Comparison of ENCODE assay signal across 22 mouse cellular contexts in the genomic region with DNA sequence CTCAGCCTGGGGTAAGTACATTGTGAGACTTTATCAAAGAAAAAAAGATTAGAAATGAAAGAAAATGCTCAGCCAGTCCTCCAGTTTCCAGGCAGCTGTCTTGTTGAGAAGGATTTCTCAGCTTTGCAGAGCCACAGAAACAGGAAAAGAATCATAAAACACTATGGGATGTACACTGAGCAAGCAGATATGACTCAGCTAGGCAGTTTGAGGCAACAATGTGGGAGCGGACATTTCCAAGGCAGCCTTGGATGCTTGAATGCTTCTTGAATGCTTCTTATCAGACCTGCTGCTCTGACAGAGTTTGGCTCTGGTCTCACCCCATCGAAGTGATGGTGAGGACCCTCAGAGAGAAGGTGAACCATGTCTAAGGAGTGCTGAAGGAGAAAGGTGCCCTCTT. TPM values are rescaled to one million over a fixed set of nuclear protein-coding genes. Genes with fewer than 3 reads are reported as not detected.
DNase-seq lines count a peak whose midpoint lies in the region; ATAC-seq and TF ChIP-seq lines count a peak whose summit lies in the region.
"Had no signal": no experiment of that assay in that cellular context is flagged by ENCODE, and none has a peak within 500 bp of the region (broad histone marks: within the 10 kb centered on the region; RNA-seq: fewer than 3 reads in every experiment).

No protein-coding gene starts in this region.

- peaks cover 18% of the 10 kb centered on the region for H3K4me1 ChIP-seq in heart, embryonic 13.5 days
- peaks cover 6% of the 10 kb centered on the region; the same call in 1 of the 2 replicates for H3K4me1 ChIP-seq in embryonic fibroblast, embryonic 13.5 days (ENCODE audit: control insufficient read depth, insufficient read depth, low read length)
- H3K4me1 ChIP-seq in lung, adult 2 months (ENCODE audit: control insufficient read depth, insufficient read depth, low read length), result no peaks in the 10 kb centered on the region; the same call in 1 of the 2 replicates

- no peaks in the 10 kb centered on the region for H3K9me3 ChIP-seq in heart, embryonic 13.5 days
- H3K9me3 ChIP-seq: embryonic facial prominence, embryonic 13.5 days; G1E; limb, embryonic 13.5 days had no signal

- H3K4me2 ChIP-seq in heart, embryonic 13.5 days, result no peak overlapping the region
- H3K4me2 ChIP-seq: embryonic facial prominence, embryonic 13.5 days; limb, embryonic 13.5 days; midbrain, embryonic 11.5 days had no signal

- no peak for TF ChIP-seq CTCF in embryonic fibroblast, embryonic 13.5 days (IDR thresholded peaks at IDR 0.05; ENCODE audit: borderline replicate concordance, insufficient read depth, low read length)
- no peak for TF ChIP-seq CTCF in lung, adult 2 months (IDR thresholded peaks at IDR 0.05; ENCODE audit: insufficient read depth, low read length)

- H3K9ac ChIP-seq in heart, embryonic 13.5 days, result no peak overlapping the region
- H3K9ac ChIP-seq: embryonic facial prominence, embryonic 13.5 days; limb, embryonic 13.5 days had no signal

- H3K27me3 ChIP-seq in heart, embryonic 13.5 days (replicated peaks), result no peaks in the 10 kb centered on the region
- H3K27me3 ChIP-seq: embryonic facial prominence, embryonic 13.5 days; limb, embryonic 13.5 days had no signal

- TF ChIP-seq POLR2A in embryonic fibroblast, embryonic 13.5 days (IDR thresholded peaks at IDR 0.05; ENCODE audit: low read depth, low read length), result no peak
- no peak for TF ChIP-seq POLR2A in lung, adult 2 months (IDR thresholded peaks at IDR 0.05; ENCODE audit: borderline replicate concordance, extremely low read depth, low read depth, low read length)

- ATAC-seq in heart, embryonic 13.5 days (ENCODE audit: extremely low read depth, insufficient number of reproducible peaks, low FRiP score, low TSS enrichment), result no peak
- ATAC-seq: inflammation-experienced regulatory T-cells, adult 6 months had no signal

- peak overlapping the region; percentile 20 for H3K27ac ChIP-seq in heart, embryonic 13.5 days (replicated peaks)
- peak overlapping the region; percentile 87 for H3K27ac ChIP-seq in embryonic fibroblast, embryonic 13.5 days (ENCODE audit: insufficient read depth, low read length)
- H3K27ac ChIP-seq: embryonic facial prominence, embryonic 13.5 days; limb, embryonic 13.5 days had no signal

- 60% methylated on average over 2 of the region's 2 CpGs for WGBS in heart, embryonic 13.5 days
- WGBS in lung, adult 2 months, result 76% methylated on average over 2 of the region's 2 CpGs

- no peak overlapping the region for H3K4me3 ChIP-seq in heart, embryonic 13.5 days
- no peak overlapping the region for H3K4me3 ChIP-seq in embryonic fibroblast, embryonic 13.5 days (ENCODE audit: insufficient read depth, low read length)
- no peak overlapping the region for H3K4me3 ChIP-seq in lung, adult 2 months (replicated peaks; ENCODE audit: extremely low read depth, low read depth, low read length)
- H3K4me3 ChIP-seq: embryonic facial prominence, embryonic 13.5 days; limb, embryonic 13.5 days had no signal

- no peak for DNase-seq in heart, adult 8-10 months (ENCODE audit: low spot score)
- peak; percentile 49 for DNase-seq in left cerebral cortex, postnatal 14 days (ENCODE audit: low spot score in 2 of 2)
- no peak for DNase-seq in left cerebral cortex, adult 11 months (ENCODE audit: low spot score)
- DNase-seq in 3T3-L1 (ENCODE audit: low read depth, low spot score), result peak; percentile 62
- no peak for DNase-seq in lung, postnatal 4 days
- no peak for DNase-seq in lung, adult 2 months
- DNase-seq: adrenal gland, postnatal 25 days; cerebellum, postnatal 36 days; heart, adult 11 months had no signal

- H3K36me3 ChIP-seq in heart, embryonic 13.5 days, result peaks cover 13% of the 10 kb centered on the region

- intact Hi-C loops in left cerebral cortex, postnatal 14 days (cut with DNase I), result no loop called here

RNA-seq across cellular contexts. Expression of a gene that starts 3.7 kb away (rescaled TPM):
- polyA plus RNA-seq in heart, embryonic 13.5 days (2015; fragmentation: Nextera tagmentation; extraction: Ambion mirVana), result 28.6 and 30.6 TPM in 2 replicates
- 10 to 100 TPM; 16.0 to 20.0 (median 16.9) TPM for total RNA-seq in heart, adult 8-10 months (2022)
- 10 to 100 TPM; 17.5 to 24.4 TPM for total RNA-seq in left cerebral cortex, postnatal 14 days (2021)
- 12.1 and 15.2 TPM in 2 replicates for polyA plus RNA-seq in embryonic fibroblast, embryonic 13.5 days (2011; ENCODE audit: insufficient read length, low read depth, missing spikeins)
- 22.6 and 31.5 TPM in 2 replicates for polyA plus RNA-seq in lung, adult 2 months (2012; rRNA removed)

RNA-seq across cellular contexts. Expression of a gene that starts 17.4 kb away (rescaled TPM):
- 257 and 288 TPM in 2 replicates for polyA plus RNA-seq in heart, embryonic 13.5 days (2015; fragmentation: Nextera tagmentation; extraction: Ambion mirVana)
- total RNA-seq in heart, adult 8-10 months (2022), result 100 to 1,000 TPM; 337 to 380 (median 365) TPM
- 100 to 1,000 TPM; 112 TPM for total RNA-seq in left cerebral cortex, postnatal 14 days (2021)
- 79.9 and 102 TPM in 2 replicates for polyA plus RNA-seq in embryonic fibroblast, embryonic 13.5 days (2011; ENCODE audit: insufficient read length, low read depth, missing spikeins)
- polyA plus RNA-seq in lung, adult 2 months (2012; rRNA removed), result 85.8 and 106 TPM in 2 replicates

RNA-seq across cellular contexts. Expression of a gene that starts 21.9 kb away (rescaled TPM):
- 2.2 and 2.3 TPM in 2 replicates for polyA plus RNA-seq in heart, embryonic 13.5 days (2015; fragmentation: Nextera tagmentation; extraction: Ambion mirVana)
- total RNA-seq in heart, adult 8-10 months (2022), result 1 to 10 TPM; 1.1 to 1.8 (median 1.3) TPM
- total RNA-seq in left cerebral cortex, postnatal 14 days (2021), result 1 to 10 TPM; 7.8 to 8.0 TPM
- polyA plus RNA-seq in embryonic fibroblast, embryonic 13.5 days (2011; ENCODE audit: insufficient read length, low read depth, missing spikeins), result 3.5 and 9.1 TPM in 2 replicates
- polyA plus RNA-seq in lung, adult 2 months (2012; rRNA removed), result 0.31 and 0.45 TPM in 2 replicates
- total RNA-seq: hematopoietic stem cell, adult 5-6 weeks had no signal
- polyA plus RNA-seq: G1E had no signal

RNA-seq across cellular contexts. Expression of a gene that starts 45.7 kb away (rescaled TPM):
- polyA plus RNA-seq in heart, embryonic 13.5 days (2015; fragmentation: Nextera tagmentation; extraction: Ambion mirVana), result not detected in 2 replicates
- total RNA-seq in heart, adult 8-10 months (2022), result not detected
- total RNA-seq in left cerebral cortex, postnatal 14 days (2021), result not detected
- not detected in 2 replicates for polyA plus RNA-seq in embryonic fibroblast, embryonic 13.5 days (2011; ENCODE audit: insufficient read length, low read depth, missing spikeins)
- polyA plus RNA-seq in lung, adult 2 months (2012; rRNA removed), result not detected in 2 replicates
- total RNA-seq: adrenal gland, postnatal 25 days; G1E; hematopoietic stem cell, adult 5-6 weeks had no signal
- polyA plus RNA-seq: embryonic facial prominence, embryonic 13.5 days; forebrain, embryonic 11.5 days; G1E; inflammation-experienced regulatory T-cells, adult 6 months; limb, embryonic 13.5 days; lung, embryonic 16.5 days; midbrain, embryonic 11.5 days; small intestine, adult 2 months; stomach, embryonic 14.5 days had no signal

RNA-seq across cellular contexts. Expression of a gene that starts 45.8 kb away (rescaled TPM):
- 0.28 TPM in 1 of 2 replicates, not detected in the other for polyA plus RNA-seq in heart, embryonic 13.5 days (2015; fragmentation: Nextera tagmentation; extraction: Ambion mirVana)
- total RNA-seq in heart, adult 8-10 months (2022), result not detected
- under 1 TPM in 1 of 2 experiments, not detected in 1; 0.63 TPM for total RNA-seq in left cerebral cortex, postnatal 14 days (2021)
- not detected in 2 replicates for polyA plus RNA-seq in embryonic fibroblast, embryonic 13.5 days (2011; ENCODE audit: insufficient read length, low read depth, missing spikeins)
- polyA plus RNA-seq in lung, adult 2 months (2012; rRNA removed), result 0.10 and 0.18 TPM in 2 replicates
- total RNA-seq: adrenal gland, postnatal 25 days; hematopoietic stem cell, adult 5-6 weeks; layer of hippocampus, postnatal 10 days had no signal
- polyA plus RNA-seq: G1E; small intestine, adult 2 months had no signal

Comparison
In these comparisons a context has a peak if more than half of its experiments do, and no peak if none do; other contexts are left out.
1. DNase-seq: peak in left cerebral cortex, postnatal 14 days (2 of 2) and 3T3-L1 (single experiment); none in heart, adult 8-10 months (single experiment), left cerebral cortex, adult 11 months (single experiment), lung, postnatal 4 days (0 of 2) and lung, adult 2 months (single experiment).